Mouse (Mus musculus) layer of hippocampus, adult 9-11 months (tissue): ENCODE results near the gene Gm21988.

Experiments used
- DNase-seq: peaks from one replicate; pipeline ENCODE4 v3.0.0; 2022

Gm21988 gene

DNA sequence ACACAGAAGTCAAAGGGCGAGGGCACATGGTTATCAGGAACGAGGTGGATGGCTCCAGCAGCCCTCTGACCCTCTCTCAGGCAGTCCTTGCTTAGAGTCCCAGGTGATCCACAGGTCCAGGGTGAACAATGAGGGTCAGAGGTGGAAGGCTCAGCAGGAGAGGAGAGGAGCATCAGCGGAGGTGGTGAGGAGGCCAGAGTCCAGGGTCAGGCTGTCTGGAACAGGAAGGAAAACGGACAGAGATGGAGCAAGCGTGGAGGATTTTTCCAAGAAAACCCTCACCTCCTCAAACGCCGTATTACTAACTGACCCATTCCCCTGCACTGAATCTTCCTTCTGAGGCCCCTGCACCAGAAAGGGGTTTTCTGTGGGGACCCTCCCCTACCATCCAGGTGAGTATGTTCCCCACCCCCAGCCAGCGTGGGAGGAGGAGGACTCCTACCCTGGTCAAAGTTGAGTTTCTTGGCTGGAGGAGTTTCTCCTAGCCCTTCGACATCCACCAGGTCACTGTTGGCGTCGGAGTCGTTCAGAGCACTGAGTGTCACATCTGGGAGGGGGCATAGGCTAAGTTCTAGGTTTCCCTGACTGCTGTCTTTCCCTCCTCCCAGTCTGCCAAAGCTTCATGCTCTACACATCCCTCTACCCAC, 4.3 kb downstream of the Gm21988 start:
- no peak for DNase-seq

GRCm38 (mm10) chr11:70234497-70234896, 5.1 kb downstream of the Gm21988 start:
- no peak for DNase-seq

DNA sequence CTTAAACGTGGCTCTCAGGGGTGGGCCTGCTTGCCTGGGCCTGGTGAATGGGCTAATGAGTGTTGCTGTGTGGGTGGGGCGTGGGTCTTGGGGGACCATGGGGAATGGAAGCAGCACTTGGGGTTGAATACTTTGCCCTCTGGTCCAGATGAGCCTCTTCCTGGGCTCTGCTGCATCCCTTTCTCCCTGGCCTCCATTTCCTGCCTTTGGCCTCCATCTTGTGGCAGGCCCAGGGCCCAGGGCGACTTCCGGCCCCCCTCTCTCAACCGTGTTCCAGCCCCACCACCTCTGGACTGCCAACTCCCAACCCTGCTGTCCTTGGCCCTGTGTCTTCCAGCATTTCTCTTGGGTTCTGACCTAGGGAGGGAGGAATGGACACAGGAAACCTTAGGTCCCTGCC, 5.6 kb downstream of the Gm21988 start:
- no peak for DNase-seq

GRCm38 (mm10) chr11:70233016-70233415, 6.6 kb downstream of the Gm21988 start:
- DNase-seq, result no peak

DNA sequence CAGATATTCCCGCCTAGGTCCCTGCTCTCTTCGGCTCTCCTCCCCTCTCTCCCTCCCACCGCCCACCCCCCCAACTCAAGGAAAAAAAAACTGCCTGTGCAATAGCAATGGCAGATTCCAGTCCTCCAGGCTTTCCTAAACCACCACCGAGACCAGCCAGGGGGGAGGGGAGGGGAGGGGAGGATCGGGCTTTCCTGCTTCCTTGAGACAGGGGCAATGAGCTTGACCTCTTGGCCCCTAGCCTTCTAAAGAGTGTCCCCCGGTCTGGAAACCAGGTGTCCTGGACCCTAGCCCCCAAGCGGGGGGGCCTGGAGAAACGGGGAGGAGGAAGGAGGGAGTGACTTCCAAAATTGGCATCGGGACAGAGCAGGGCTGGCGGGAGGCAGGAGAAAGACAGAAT, 7.1 kb downstream of the Gm21988 start:
- no peak for DNase-seq

GRCm38 (mm10) chr11:70230239-70230727, 9.3 kb downstream of the Gm21988 start:
- DNase-seq, result no peak

GRCm38 (mm10) chr11:70229260-70230010, 10.2 kb downstream of the Gm21988 start, which contains the start of gene Bcl6b:
Bcl6b (minus strand) TSS chr11:70229798.
- no peak for DNase-seq

GRCm38 (mm10) chr11:70228828-70229227, 10.8 kb downstream of the Gm21988 start:
- DNase-seq, result no peak

DNA sequence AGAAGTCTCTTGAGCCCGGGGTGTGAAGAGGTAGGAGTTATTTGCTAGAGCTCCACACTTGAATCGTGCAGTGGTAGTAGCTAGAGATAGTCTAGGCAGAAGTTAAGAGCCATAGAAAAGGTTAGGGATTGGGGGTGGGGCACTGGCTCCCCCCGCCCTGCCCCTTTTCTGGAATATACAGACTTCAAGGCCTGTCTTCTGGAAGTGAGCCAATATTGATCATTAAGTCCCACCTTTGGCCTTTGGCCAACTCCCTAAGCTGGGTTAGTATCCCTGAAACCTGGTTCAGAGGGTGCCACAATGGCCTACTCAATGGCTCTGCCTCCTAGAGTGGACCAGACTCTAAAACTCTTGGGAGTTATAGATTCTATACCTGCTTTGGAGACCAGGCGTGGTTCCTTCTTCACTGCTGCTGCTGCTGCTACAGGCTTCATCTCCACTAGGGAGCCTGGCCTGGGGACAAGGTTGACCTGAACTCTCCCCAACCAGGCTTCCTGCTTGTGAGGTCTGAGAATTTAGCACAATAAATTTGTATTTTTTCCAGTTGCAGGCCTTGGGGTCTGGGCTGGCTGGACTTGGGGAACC, 11.9 kb downstream of the Gm21988 start:
- DNase-seq, result no peak

DNA sequence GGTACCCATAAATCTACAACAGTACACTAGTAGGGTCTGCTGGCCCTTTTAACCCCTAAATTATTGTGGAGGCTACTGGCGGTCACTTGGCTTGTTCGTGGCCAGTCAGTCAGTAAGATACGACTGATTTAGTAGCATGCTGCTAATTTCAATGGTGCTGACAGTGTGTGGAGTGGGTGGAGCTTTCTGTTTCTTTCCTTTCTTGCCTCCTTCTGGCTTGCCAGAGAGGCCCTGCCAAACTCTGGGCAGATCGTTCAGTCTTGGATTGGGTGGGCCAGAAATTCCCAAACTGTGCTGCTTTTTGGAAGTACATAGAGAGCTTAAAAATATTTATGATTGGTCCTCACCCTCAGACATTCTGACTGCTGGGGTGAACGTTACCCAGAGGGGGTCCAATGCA, 12.5 kb downstream of the Gm21988 start:
- no peak for DNase-seq

DNA sequence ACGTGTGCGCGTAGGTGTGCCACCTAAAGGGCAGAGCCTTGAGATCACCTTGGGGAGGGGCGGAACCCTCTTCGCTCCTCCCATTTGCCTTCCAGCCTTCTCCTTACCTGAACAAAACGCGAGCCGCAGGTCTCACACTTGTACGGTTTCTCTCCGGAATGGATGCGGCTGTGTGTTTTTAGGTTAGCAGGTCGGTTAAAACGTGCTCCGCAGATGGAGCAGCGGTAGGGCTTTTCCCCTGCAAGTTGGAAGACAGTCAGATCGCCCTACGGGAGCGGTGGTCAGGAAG, 13.1 kb downstream of the Gm21988 start:
- no peak for DNase-seq

GRCm38 (mm10) chr11:70225798-70226601, 13.6 kb downstream of the Gm21988 start:
- no peak for DNase-seq

DNA sequence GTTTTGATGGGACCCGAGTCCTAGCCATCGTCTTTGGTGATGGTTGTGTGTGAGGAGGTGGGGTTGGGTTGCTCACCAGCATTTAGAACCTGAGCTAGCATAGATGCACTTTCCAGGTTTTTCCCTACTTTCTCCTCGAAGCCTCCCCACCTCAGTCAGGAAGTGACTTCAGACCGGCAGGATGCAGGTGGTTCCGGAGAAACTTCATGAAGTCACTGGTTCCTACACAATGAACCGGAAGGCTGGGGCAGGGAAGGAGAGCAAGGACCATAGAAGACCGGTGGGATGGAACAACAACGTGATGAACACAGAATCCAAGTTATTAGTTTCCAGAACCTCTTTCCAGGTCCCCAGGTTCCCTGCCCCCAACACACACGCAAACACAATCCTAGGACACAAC, 15.9 kb downstream of the Gm21988 start:
- DNase-seq, result no peak

- no peak for DNase-seq
Observed at GRCm38 (mm10) chr11:70221603-70222500, 17.8 kb downstream of the Gm21988 start.

- peak; percentile 99 for DNase-seq
Observed at GRCm38 (mm10) chr11:70220731-70221602, 18.7 kb downstream of the Gm21988 start, which contains the start of gene Slc16a13. Slc16a13 (minus strand) TSS chr11:70221064.

DNA sequence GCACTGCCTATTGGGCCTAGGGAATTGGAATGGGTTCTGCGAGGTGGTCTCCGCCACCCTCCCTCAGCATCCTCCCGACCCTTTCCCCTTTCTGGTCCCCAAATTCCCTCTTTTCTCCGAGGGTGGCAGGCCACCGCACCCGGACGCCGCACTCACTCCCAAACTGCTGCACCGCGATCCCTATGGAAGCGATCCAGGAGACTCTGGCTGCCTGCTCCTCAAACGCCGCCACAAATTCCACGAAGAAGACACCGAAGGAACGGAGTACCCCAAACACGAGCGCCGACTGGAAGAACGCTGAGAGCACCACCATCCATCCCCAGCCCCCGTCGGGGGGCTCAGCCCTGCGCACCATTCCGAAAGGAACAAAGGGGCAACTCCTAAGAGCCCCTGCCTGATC, 19.3 kb downstream of the Gm21988 start:
- no peak for DNase-seq

GRCm38 (mm10) chr11:70219873-70220272, 19.8 kb downstream of the Gm21988 start:
- no peak for DNase-seq

- no peak for DNase-seq
Observed at GRCm38 (mm10) chr11:70218741-70219470, 20.7 kb downstream of the Gm21988 start.

DNA sequence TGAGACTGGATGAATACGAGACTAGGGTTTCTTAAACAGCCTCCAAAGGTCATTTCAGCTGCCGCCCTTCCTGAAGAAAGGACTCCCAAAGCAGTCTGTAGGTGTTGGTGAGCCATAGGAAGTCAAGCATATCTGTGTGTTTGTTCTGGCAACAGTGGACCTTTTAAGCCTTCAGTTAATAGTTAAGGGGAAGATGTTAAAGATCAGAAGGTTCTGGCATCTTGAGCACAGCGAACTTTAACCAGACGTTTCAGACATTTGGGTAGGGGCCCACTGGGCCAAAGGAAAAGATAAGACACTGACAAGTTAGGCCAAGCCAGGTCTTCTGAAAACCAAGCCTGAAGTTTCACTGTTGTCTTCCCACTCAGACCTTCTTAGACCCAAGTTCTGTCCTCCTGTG, 21.6 kb downstream of the Gm21988 start:
- no peak for DNase-seq

DNA sequence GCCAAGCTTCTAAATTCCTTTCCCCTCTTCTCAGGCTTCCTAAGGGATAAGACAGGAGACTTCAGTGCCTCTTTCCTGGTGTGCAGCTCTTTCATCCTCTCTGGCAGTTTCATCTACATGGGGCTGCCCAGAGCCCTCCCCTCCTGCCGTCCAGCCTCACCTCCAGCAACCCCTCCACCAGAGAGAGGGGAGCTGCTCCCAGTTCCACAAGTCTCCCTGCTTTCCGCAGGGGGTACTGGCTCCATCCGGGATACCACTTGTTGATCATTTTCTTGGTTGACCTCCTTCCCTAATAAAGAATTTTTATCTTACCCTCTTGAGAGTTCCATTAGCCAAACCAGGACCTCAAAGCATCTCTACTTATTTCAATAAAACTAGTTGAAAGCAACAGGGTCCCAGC, 23.5 kb downstream of the Gm21988 start:
- no peak for DNase-seq
